Mouse (Mus musculus): ENCODE measurements around the gene Mfsd4b1. TPM values are rescaled to one million over a fixed set of nuclear protein-coding genes. Genes with fewer than 3 reads are reported as not detected.

Gene Mfsd4b1
- 4.1 and 6.8 TPM in 2 replicates for total RNA-seq (2021)
- long read RNA-seq, experiment 1, partial matches to known transcripts = 0 of 6 reads
- long read RNA-seq, experiment 1, other reads (novel, unspliced or antisense) = 2 of 6 reads
- long read RNA-seq, experiment 2, transcript Mfsd4b1-201 (4 exons, 2,677 nt) = major isoform, 8 of 9 reads
- long read RNA-seq, experiment 2, partial matches to known transcripts = 0 of 9 reads
- long read RNA-seq, experiment 2, other reads (novel, unspliced or antisense) = 1 of 9 reads

DNA sequence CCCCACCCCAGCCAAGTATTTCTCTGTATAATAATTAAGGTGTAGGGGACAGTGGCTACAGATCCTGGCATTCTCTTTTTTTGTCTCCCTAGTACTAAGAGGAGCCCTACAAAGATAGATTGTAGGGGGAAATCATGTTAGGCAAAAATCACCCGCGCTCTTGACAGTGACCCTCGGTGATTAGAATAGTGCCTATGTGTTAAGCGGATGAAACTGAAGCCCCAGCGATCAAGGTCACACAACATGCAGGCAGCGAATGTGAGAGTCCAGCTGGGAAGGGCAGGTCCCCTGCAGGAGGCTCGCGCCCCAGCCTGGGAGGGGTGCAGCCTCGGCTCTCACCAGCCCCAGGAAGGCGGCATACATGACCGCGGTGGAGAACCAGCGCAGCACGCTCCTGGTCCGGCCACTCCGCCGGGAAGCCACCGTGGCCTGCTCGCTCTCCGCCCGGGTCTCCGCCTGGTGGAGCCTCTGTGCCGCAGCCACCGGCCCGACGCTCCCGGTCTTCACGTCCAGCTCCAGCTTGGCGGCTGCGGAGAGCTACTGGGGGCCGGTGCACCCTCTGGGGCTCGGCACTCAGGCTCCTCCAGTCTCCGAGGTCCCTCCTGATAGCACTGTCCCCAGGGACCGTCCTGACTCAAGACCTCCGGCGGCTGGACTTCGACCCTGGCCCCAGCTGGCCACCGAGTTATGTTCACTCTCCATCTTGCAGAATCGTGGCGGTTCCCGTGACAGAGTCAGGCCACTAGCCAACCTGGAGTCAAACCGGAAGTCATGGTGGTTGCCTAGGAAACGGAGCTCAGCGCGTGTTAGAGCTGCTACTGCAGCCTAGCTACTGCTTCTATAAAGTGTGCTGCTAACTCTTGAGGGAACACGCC is at the start of gene Mfsd4b1:
TSS of gene Mfsd4b1 (minus strand) at position 715 of the 875 bp plus-strand sequence.
- DNase-seq = peak; percentile 91

DNA sequence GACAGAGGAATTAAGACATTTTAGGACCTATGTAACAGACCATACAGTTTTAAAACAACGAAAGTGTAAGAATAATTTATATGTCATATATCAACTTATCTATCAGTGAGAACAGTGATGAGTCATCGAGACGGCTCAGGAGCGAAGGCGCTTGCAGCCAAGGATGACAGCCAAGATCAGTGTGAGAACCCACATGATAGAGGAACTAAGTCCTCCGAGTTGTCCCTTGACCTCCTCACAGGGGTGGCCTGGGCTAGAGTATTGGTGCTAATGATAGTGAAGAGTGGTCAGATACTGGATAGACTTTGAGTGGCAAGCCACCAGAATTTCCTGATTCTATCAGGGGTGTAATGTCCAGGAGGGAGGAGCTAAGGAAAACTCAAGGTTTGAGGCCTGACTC is 48.5 kb upstream of the Mfsd4b1 start:
- no peak for DNase-seq

DNA sequence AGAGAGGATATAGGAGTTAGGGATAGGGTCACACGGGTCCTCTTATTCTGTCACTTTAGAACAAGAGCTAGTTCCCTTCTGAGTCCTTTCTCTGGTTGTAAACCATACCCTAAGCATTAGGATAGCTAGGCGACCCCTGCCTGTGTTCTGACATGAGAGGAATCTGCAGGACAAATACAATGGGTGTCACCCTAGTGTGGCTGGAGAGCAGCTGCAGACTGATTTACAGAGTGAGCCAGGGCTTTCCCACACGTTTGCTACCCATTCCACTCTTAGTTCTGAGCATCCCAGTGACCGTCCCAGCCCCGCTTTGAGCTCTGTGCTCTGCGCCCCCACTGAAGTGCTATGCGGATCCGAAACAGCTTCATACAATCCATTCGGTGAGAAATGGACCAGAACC is 45.6 kb upstream of the Mfsd4b1 start:
- no peak for DNase-seq

DNA sequence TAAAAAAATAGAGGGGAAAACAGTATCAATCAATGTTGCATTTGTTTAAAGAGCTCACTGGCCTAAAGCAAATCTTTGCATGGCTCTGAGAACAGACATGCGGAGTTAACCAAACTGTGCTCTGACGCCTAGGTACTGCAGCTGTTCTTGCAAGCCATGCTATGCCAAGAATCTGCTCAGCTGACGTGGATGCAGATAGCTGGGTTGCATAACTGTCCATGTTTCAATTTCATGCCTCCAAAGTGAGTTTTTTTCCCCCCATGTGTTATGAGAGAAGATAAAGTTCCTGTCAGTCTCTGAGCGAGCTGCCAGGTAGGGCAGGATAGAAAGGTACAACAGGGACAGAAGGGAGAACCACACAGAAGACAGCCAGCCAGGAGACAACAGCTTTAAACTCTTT is 44.2 kb upstream of the Mfsd4b1 start:
- peak; percentile 42 for DNase-seq

DNA sequence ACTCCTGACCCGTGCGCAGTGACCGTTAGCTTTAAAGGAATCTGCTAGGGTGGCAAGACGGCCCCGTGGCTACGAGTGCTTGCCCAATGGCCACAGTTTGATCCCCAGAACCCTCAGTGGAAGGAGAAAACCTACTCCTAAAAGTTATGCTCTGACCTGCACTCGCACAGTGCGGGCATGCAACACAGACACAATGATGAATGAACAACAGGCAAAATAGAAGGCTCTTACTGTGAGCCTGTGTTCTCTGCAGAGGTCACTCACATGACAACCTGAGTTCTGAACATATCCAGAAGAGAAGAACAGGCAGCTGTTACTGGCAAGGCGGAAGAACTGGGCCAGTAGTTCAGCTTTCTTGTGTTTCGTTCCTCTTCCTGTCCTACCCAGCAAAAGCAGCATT is 43.5 kb upstream of the Mfsd4b1 start:
- no peak for DNase-seq

DNA sequence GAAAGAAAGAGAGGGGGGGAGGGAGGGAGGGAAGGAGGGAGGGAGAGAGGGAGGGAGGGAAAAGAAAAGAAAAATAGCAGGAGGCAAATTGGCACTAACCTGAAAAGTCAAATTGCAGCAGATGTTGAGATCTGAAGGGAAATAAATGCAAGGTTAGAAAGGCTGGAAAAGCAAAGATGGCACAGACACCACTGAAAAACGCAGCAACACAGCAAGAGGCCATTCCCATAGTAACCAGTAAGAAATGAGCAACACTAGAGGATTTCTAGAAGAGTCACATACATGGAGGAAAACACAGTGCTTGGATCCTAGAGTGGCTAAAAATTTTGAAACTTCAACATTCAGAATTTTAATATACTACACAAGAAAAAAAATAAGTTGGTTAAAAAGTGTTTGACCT is 42.5 kb upstream of the Mfsd4b1 start:
- DNase-seq = no peak

DNA sequence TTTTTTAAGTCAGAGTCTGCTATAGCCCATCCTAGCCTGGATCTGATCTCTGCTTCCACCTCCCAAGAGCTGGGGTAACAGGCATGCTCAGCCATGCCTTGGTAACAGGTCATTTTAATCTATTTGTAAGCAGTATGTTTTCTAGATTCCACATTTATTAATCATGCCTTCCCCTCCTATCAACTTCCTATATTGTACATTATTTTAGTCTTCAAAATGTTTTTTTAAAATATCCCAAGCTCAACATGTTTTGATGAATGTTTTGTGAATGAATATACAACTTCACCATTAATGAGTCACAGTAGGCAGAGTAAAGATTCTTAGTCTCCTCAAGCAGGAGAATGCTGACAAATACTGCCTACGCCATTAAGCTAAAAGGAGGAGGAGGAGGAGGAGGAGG is 42.0 kb upstream of the Mfsd4b1 start:
- DNase-seq = no peak

DNA sequence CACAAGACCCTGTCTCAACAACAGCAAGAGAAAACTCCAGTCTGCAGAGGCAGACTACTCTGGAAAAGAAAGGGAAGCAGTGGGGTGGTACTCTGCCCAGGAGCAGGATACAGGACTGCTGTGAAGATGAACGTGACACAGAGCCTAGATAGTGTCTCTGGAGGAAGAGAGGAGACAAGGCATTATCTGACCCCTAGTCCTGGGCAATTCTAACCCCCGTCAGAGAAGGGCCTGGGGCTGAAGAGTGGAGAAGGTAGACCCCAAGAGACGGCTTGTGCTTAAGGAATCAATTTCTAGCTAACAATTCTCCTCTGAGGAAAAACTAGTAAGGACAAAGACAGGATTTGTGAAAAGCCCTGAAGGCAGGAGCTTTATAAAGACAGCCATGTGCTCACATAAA is 40.3 kb upstream of the Mfsd4b1 start:
- DNase-seq = no peak

DNA sequence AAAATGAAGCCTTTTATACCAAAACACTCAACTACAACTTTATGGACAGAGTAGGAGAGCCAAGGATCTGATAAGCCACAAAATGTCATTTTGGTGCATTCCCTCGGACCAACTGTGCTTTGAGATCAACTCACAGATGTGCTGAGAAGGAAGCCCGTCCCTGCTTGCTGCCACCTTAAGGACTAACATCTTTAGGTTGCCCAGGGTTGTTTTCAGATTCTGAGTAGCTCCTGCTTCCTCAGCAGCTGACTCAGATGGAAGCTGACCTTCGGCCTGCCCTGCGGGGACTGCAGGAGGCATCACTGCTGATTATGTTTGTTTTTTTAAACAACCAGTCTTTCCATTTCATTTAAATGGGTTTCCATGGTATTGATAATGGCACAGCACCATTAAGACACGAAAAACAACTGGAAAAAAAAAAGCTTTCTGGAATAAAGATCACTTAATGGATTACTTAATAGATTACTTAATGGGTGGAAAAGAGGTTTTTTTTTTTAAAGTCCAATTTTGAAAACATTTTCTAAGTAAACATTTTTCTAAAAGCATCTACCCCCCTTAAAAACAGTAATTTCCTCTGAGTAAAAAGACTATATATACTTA is 38.3 kb upstream of the Mfsd4b1 start:
- no peak for DNase-seq

DNA sequence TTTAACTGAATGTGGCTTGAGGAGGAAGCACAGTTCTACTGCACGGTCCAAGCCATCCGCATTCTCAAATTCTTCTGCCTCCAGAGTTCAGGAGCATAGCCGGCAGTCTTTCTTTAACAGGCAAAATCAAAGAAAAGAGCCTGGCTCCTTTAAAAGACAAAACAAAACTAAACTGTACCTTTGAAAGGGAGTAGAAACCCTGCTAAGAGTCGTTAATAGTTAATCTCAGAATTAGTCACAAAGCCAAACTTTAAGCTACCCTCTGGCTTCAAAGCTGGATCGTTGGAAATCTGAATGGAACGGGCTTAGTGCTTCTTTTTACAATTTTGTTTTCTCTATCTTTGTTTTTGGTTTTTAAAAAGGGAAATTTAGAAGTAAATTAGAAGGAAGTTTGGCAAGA is 37.7 kb upstream of the Mfsd4b1 start:
- DNase-seq = no peak

DNA sequence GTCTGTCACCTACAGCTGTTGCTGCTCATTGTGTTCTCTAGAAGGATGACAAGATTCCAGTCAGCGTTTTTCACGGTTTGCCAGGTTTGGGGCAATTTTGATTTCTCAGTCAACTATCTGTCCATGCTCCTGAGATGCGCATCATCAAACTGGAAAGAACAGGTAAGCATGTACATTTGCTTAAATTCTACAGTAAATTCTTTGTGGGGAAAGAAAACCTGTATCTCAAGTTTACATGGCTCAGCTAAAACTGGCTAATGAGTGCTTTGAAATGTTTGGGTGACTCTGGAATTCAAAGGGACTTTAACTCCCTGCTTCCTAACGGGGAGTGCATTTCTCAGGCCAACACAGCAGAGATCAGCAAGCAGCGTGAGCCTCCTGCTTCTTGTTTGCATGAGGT is 36.9 kb upstream of the Mfsd4b1 start:
- no peak for DNase-seq

DNA sequence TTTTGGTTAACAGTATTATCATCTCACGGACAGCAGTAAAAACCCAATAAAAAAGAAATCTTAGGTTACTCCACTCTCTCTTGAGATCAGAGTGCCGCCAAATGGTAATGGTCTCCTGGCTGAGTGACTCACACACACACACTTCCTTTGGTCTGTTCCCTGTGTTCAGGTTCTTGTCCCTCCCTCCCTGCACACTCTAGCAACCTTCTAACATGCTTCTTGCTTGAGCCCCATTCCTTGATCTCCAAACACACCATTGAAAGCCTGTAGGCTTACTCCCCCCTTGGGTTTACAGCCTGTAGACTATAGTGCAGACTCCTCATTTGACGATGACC is 33.7 kb upstream of the Mfsd4b1 start:
- DNase-seq = no peak

DNA sequence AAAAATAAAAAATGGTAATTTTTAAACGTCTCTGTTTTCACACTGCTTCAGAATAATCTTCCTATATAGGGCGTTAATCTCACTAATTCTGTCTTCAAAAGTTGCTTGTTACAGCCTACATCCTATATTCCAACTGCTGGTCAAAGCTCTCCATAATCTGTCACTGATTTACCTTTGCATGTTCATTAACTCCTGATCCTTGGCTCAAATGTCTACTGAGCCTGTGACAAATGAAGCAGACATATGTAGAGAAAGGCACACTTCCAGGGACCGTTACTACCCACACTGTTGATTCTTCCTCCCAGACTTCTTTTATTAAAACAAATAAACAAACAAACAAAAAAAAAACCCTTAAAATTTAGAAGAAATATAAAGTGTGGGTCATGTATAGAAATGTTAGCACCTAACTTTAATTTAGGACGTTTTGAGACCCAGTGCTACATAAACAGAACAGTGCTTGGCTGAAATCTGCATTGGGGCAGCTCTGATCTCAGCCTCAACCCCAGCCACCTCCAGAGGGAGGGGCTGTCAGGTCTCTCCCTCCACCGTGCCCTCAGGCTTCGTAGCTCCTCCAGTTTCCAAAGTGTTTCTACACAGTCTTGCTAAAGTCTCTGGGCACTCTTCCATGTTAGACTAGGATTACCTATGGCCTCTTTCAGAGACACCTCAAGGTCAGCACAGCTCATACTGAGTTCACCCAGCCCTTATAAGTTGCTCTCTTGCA is 33.2 kb upstream of the Mfsd4b1 start:
- peak; percentile 53 for DNase-seq

DNA sequence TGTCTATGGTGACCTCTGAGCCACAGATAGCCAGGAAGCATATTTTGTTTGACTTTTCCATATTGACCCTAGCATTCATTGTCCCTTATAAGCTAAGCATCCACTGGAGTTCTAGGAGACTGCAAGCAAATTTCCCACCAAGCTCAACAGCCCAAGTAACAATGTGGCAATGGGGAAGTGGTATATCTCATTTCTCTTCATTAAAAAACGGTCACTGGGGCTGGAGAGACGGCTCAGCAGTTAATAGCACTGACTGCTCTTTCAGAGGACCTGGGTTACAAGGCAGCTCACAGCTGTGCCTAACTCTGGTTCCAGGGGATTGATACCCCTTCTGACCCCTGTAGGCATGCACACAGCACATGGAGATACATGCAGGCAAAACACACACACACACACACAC is 32.5 kb upstream of the Mfsd4b1 start:
- no peak for DNase-seq

DNA sequence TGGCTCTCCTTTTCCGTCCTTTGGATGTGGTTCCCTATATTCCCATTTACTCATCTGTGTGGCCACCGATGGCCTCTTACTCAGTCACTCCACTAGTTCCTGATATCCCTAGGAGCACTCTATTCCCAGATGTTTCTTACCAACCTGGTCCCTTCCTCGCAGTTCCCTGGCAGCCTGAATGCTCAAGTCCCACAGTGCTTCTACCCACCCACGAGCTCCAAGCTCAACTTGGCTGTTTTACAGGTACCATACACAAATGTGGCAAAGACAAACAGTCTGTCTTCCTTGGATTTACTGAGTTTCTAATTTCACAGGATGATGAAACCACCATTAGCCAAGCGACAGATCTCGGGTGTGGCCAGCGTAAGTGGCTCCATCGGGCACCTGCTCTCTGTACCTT is 29.4 kb upstream of the Mfsd4b1 start:
- DNase-seq = no peak

DNA sequence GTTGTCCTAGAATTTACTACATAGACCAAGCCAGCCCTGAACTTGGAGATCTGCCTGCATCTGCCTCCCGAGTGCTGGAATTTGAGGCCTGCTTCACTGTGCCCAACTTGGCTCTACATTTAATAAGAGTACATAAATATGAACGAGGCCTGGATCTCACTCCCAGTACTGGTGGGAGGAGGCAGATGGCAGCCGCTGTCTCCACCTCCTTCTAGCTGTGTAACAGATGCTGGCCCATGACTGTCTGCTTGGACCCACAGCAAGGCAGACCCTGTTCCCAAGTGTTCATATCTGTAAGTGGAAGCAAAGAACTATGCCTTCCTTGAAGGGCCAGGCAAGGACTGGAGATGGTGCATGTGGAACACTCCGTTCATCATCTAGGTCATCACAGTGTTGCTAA is 28.8 kb upstream of the Mfsd4b1 start:
- DNase-seq = no peak

DNA sequence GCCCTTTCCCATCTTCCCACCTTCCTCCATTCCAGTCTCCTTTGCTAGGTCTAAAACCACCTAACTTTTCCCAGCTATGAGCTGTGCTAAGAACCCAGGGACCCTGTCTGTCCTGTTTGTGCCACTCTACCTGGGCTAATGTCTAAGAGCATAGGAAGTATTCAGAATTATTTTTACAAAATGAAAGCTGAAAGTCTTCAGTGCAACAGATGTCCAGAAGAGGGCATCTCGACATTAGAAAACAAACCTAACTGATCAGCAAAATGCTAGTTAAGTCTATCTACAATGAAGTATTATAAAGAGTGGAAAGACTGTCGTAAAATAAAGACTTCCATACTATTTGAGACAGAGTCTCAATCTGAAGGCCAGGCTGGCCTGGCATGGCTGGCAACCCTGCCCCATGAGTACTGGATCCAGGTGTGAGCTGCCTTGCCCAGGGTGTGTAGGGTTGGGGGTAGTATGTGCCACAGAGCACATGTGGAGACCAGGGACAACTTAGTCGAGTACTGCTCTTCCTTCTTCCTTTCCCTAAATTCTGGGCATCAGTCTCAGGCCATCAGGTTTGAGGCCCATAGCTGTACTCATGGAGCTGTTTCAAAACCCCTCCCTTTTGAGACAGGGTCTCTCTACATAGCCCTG is 28.3 kb upstream of the Mfsd4b1 start:
- DNase-seq = peak; percentile 37

DNA sequence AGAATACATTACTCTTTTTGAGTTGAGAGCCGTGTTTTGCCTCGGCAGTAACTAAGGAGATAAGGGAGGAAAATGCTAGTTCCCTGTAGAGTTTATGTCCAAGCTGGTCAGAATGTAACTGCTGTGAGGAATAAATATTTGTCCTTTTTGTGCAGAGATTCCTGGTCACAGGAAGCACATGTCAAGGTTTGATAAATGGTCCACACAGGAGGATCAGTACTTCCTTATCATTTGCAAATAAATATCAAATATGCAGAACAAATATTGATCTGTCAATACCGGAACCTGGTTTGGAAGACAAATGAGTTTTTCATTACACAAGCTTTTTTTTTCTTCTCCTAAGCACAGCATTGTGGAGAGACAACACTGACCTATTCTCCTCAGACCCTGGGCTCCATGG is 26.9 kb upstream of the Mfsd4b1 start:
- no peak for DNase-seq

DNA sequence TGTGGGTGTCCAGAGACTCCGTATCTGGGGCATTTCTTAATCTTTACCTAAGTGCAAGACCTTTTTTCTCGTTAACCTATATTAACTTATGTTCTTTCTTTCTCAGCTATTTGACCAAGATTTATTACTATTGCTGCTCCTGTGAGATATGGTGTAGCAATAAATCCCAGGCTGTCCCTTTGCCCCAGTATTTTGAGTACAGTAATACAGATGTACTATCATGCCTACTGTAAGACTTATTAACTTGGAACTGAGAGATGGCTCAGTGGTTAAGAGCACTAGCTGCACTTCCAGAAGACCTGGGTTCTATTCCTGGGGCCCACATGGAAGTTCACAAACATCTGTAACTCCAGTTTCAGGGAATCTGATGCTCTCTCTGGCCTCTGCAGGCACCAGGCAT is 25.7 kb upstream of the Mfsd4b1 start:
- no peak for DNase-seq

DNA sequence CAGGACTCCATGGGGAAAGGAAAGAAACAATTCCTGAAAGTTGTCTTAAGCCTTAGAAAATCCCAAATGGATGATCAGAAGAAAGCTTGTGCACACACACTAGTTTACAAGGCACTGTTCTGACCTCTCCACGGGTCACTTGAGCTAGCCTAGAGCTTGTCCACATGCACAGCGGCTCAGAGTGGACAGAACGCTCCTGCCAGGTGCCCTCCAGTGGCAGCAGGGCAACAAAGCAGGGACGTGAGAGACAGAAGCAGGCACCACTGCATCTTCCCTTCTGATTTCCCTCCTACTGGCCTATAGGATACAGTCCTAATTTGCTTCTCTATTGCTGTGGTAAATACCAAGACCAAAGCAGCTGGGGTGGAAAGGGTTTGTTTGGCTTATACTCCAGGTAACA is 16.3 kb upstream of the Mfsd4b1 start:
- DNase-seq = peak; percentile 43

DNA sequence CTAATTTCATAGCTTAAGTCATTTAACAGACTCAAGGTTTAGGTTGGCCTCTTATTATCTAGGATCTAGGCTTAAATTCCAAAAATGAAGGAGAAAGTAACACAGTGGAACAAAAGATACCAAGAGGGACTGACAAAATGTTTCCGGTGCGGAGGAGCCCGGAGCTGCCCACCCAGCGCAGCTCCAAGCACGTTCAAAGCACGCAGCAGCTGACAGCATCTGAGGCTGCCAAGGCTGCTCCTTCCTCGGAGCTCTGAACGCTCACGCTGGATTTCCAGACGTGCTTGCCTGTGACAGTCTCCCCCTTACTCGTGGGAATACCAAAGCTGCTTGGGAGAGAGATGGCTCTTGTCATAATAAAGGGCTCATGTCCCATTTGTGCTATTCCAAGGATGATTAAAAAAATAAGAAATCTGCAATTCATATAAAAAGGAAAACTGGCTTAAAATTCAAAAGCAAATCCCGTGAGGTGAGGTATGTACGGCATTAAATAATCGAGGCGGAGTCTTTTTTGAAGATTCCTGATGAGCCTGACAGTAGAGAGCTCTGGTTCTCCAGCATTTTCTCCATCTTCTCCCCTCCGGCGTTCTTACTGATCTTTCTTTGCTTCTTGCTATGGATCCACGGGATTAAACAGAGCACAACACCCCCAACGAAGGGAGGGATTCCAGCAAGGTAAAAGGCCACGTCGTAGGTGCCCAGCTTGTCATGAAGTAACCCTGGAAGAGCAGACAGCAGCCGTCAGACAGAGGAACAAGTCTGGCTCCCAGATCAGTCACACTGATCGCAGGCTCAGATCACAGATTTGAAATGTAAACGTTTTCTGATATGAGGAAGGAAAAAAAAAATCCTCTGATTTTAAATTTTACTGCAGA is 11.9 kb upstream of the Mfsd4b1 start:
- no peak for DNase-seq
